17 mouse cellular contexts compared by ENCODE assay signal in the genomic region with DNA sequence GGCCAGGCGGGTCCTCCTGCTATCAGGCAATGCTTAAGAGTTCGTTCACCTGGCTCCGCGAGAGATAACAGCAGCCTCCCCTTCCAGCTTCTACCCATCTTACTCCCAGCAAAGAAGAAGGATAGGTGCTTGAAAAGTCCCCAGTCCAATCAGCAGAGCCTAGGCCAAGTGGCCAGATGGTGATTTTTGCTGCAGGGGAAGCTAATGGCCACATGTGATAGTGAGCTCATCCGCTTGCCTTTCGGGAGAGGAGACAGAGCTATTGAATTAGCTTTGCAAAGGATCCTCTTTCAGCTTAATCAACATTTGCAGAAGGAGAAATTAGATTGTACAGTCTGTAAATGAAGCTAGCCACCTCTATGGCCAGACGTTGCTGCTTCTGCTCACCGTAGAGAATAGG.
DNase-seq lines count a peak whose midpoint lies in the region; TF ChIP-seq lines count a peak whose summit lies in the region.
"Had no signal": no experiment of that assay in that cellular context is flagged by ENCODE, and none has a peak within 500 bp of the region (broad histone marks: within the 10 kb centered on the region; RNA-seq: fewer than 3 reads in every experiment).

No protein-coding gene starts in this region.

- no peak overlapping the region for H3K4me3 ChIP-seq in layer of hippocampus, adult 2 months
- H3K4me3 ChIP-seq: embryonic facial prominence, embryonic 13.5 days; gastrocnemius, adult 2 months; heart, embryonic 10.5 days; limb, embryonic 15.5 days; liver, embryonic 15.5 days; midbrain, embryonic 10.5 days; neural tube, embryonic 13.5 days had no signal

- peak; percentile 1 for DNase-seq in adrenal gland, adult 8-10 months
- DNase-seq in adrenal gland, adult 18-20 months (ENCODE audit: low spot score in 2 of 2): no peak
- peak; percentile 6 to 17 for DNase-seq in cerebellum, postnatal 36 days
- DNase-seq in cerebellum, adult 11 months: no peak
- DNase-seq in layer of hippocampus, adult 2 months (ENCODE audit: low spot score in 2 of 2): no peak
- DNase-seq in layer of hippocampus, postnatal 25 days (ENCODE audit: extremely low spot score in 1 of 2, low spot score in 1 of 2): no peak
- DNase-seq in brain, adult 2 months (ENCODE audit: low read depth, low spot score): peak; percentile 25
- DNase-seq: gastrocnemius, adult 2 months; kidney, adult 11 months; thymus, postnatal 25 days had no signal

- TF ChIP-seq CTCF in layer of hippocampus, adult 2 months (conservative IDR thresholded peaks at IDR 0.05): no peak

- peak overlapping the region; percentile 14; the same call in 1 of the 2 replicates for H3K27ac ChIP-seq in layer of hippocampus, adult 2 months
- H3K27ac ChIP-seq: embryonic facial prominence, embryonic 13.5 days; gastrocnemius, adult 2 months; heart, embryonic 10.5 days; limb, embryonic 15.5 days; liver, embryonic 15.5 days; macrophage; midbrain, embryonic 10.5 days; neural tube, embryonic 13.5 days had no signal

Comparison
In these comparisons a context has a peak if more than half of its experiments do, and no peak if none do; other contexts are left out.
1. DNase-seq: peak in adrenal gland, adult 8-10 months (single experiment), cerebellum, postnatal 36 days (2 of 2) and brain, adult 2 months (single experiment); none in adrenal gland, adult 18-20 months (0 of 2), cerebellum, adult 11 months (single experiment), layer of hippocampus, adult 2 months (0 of 2) and layer of hippocampus, postnatal 25 days (0 of 2).